Mouse (Mus musculus) C2C12 (cell line): ENCODE measurements at regions not wholly inside any gene's neighbourhood (a gene's known extent, or its start where the extent isn't known, plus 50 kb on each side); places are given as distances from the start of the nearest gene placed in this dataset.

ENCODE experiments used
- H3K27me3 ChIP-seq: one replicate; pipeline ENCODE4 v1.6.1; 2011; ENCODE audit not compliant: control insufficient read depth, insufficient read depth, insufficient read length
- H3K36me3 ChIP-seq: one replicate; pipeline ENCODE4 v1.6.1; 2011; ENCODE audit not compliant: control insufficient read depth, insufficient read depth
- H3K4me3 ChIP-seq: one replicate; pipeline ENCODE4 v1.5.1; 2011; ENCODE audit warnings: mild to moderate bottlenecking, control low read depth; ENCODE audit not compliant: poor library complexity, insufficient read depth, severe bottlenecking
- H3K79me2 ChIP-seq: one replicate; pipeline ENCODE4 v1.6.1; 2011; ENCODE audit not compliant: control insufficient read depth, insufficient read depth
- H3K79me3 ChIP-seq: one replicate; pipeline ENCODE4 v1.6.1; 2011; ENCODE audit warnings: low read depth, control low read depth
- H3ac ChIP-seq: one replicate; pipeline ENCODE3; 2011; ENCODE audit warnings: low read depth; ENCODE audit not compliant: control insufficient read depth, insufficient read length
- CEBPB ChIP-seq: IDR thresholded peaks from one replicate; pipeline ENCODE4 v1.6.1; 2011; ENCODE audit warnings: low read depth, mild to moderate bottlenecking, control low read depth, moderate library complexity
- CTCF ChIP-seq: IDR thresholded peaks from one replicate; pipeline ENCODE4 v1.5.1; 2011; ENCODE audit not compliant: control insufficient read depth, insufficient read depth, insufficient read length
- FOSL1 ChIP-seq: IDR thresholded peaks from one replicate; pipeline ENCODE4 v1.8.0; 2011; ENCODE audit warnings: mild to moderate bottlenecking, low read length; ENCODE audit not compliant: poor library complexity, insufficient read depth, severe bottlenecking
- MAX ChIP-seq: IDR thresholded peaks from one replicate; pipeline ENCODE4 v1.6.1; 2011; ENCODE audit warnings: mild to moderate bottlenecking, control low read depth
- MYOD1 ChIP-seq: IDR thresholded peaks from one replicate; pipeline ENCODE4 v1.6.1; 2011; ENCODE audit warnings: low read depth; ENCODE audit not compliant: control insufficient read depth, insufficient read length
- MYOG ChIP-seq: IDR thresholded peaks from one replicate; pipeline ENCODE4 v1.6.1; 2011; ENCODE audit not compliant: control insufficient read depth, insufficient read length; ENCODE audit errors: extremely low read depth
- USF1 ChIP-seq: IDR thresholded peaks from one replicate; pipeline ENCODE4 v1.6.1; 2011; ENCODE audit warnings: low read depth, mild to moderate bottlenecking, control low read depth, moderate library complexity

GRCm38 (mm10) chr10:37811789-37812188 is 673.1 kb upstream of the Marcks start:
- Histone ChIP-seq H3K4me3 (no peak overlapping the region), H3K27me3 (no peaks in the 10 kb centered on the region), H3K36me3 (no peaks in the 10 kb centered on the region), H3K79me3 (no peaks in the 10 kb centered on the region), H3ac (no peak overlapping the region), H3K79me2 (no peaks in the 10 kb centered on the region)
- TF ChIP-seq CTCF, result no peak
- no peak for TF ChIP-seq CEBPB
- TF ChIP-seq MYOD1, result no peak
- no peak for TF ChIP-seq USF1
- no peak for TF ChIP-seq MYOG
- TF ChIP-seq MAX, result no peak
- no peak for TF ChIP-seq FOSL1

GRCm38 (mm10) chr10:37803225-37803805 is 664.6 kb upstream of the Marcks start:
- H3K4me3 ChIP-seq, result no peak overlapping the region
- TF ChIP-seq MYOG (no peak), MYOD1 (no peak), CTCF (no peak), FOSL1 (no peak), USF1 (no peak)

GRCm38 (mm10) chr10:37799397-37799796 is 660.7 kb upstream of the Marcks start:
- H3K36me3 ChIP-seq, result no peaks in the 10 kb centered on the region
- H3K27me3 ChIP-seq, result no peaks in the 10 kb centered on the region
- H3K79me2 ChIP-seq, result no peaks in the 10 kb centered on the region
- no peak overlapping the region for H3ac ChIP-seq
- H3K79me3 ChIP-seq, result no peaks in the 10 kb centered on the region
- no peak overlapping the region for H3K4me3 ChIP-seq
- no peak for TF ChIP-seq MYOD1
- TF ChIP-seq MYOG, result no peak
- no peak for TF ChIP-seq CTCF
- no peak for TF ChIP-seq CEBPB
- no peak for TF ChIP-seq FOSL1
- TF ChIP-seq USF1, result no peak
- TF ChIP-seq MAX, result no peak

More at GRCm38 (mm10) chr10:37803225-37803805, 664.6 kb upstream of the Marcks start:
- H3K79me3 ChIP-seq, result no peaks in the 10 kb centered on the region
- no peaks in the 10 kb centered on the region for H3K79me2 ChIP-seq
- no peaks in the 10 kb centered on the region for H3K36me3 ChIP-seq
- H3K27me3 ChIP-seq, result no peaks in the 10 kb centered on the region
- H3ac ChIP-seq, result no peak overlapping the region

- H3K79me2 ChIP-seq, result no peaks in the 10 kb centered on the region
- no peak overlapping the region for H3ac ChIP-seq
- no peaks in the 10 kb centered on the region for H3K27me3 ChIP-seq
- TF ChIP-seq MYOG (no peak), USF1 (no peak), CEBPB (no peak), MAX (no peak), MYOD1 (no peak), CTCF (no peak), FOSL1 (no peak)
- no peaks in the 10 kb centered on the region for H3K36me3 ChIP-seq
- no peaks in the 10 kb centered on the region for H3K79me3 ChIP-seq
- no peak overlapping the region for H3K4me3 ChIP-seq
Observed at GRCm38 (mm10) chr10:37798285-37798684, 659.6 kb upstream of the Marcks start.

- TF ChIP-seq MAX (no peak), MYOG (no peak), USF1 (no peak), MYOD1 (no peak), CTCF (no peak), FOSL1 (no peak), CEBPB (no peak)
- H3K79me3 ChIP-seq, result no peaks in the 10 kb centered on the region
- no peaks in the 10 kb centered on the region for H3K36me3 ChIP-seq
- no peak overlapping the region for H3K4me3 ChIP-seq
- H3K79me2 ChIP-seq, result no peaks in the 10 kb centered on the region
- H3ac ChIP-seq, result no peak overlapping the region
- H3K27me3 ChIP-seq, result no peaks in the 10 kb centered on the region
Observed at GRCm38 (mm10) chr10:37797701-37798100, 659.0 kb upstream of the Marcks start.

GRCm38 (mm10) chr10:37792878-37793277 is 654.2 kb upstream of the Marcks start:
- Histone ChIP-seq H3ac (no peak overlapping the region), H3K4me3 (no peak overlapping the region), H3K79me3 (no peaks in the 10 kb centered on the region), H3K79me2 (no peaks in the 10 kb centered on the region), H3K36me3 (no peaks in the 10 kb centered on the region), H3K27me3 (no peaks in the 10 kb centered on the region)
- TF ChIP-seq FOSL1, result no peak
- TF ChIP-seq MAX, result no peak
- TF ChIP-seq CTCF, result no peak
- TF ChIP-seq USF1, result no peak
- no peak for TF ChIP-seq MYOD1
